Mouse (Mus musculus) small intestine, adult 2 months (tissue): ENCODE measurements around the gene Vpreb3.

Experiments used
- CTCF ChIP-seq: fragments of 200-500 bp; IDR thresholded peaks from 2 replicates; pipeline ENCODE4 v1.5.1; 2012; ENCODE audit warnings: low read depth, mild to moderate bottlenecking, control low read depth, inconsistent platforms, low read length, moderate library complexity, mixed read lengths; ENCODE audit not compliant: insufficient replicate concordance, insufficient read length; ENCODE audit errors: extremely low read depth
- POLR2A ChIP-seq: fragments of 200-500 bp; IDR thresholded peaks from 2 replicates; pipeline ENCODE4 v1.6.1; 2012; ENCODE audit warnings: low read depth, mild to moderate bottlenecking, control low read depth, inconsistent platforms, low read length, moderate library complexity

DNA sequence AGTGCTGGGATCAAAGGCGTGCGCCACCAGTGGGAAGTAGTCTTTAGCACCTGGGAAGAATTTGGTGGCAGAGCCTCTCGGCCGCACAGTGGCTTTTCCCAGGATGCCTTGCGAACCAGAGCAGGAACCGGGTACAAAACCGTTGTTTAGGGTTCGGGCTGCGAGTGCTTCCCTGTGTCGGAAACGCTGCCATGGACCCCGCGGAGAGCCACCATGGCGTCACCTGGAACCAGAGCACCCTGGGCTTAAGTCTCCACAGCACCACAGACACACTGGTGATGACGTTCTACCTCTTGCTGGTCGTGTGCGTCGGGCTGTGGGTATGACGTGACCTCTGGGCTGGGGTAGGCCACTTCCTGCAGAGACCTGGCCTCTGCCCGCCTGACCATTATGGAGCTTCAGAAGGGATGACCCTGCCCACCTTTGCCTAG lies 11.5 kb downstream of the Vpreb3 start, which contains the start of gene Gm5134:
- TF ChIP-seq CTCF, result no peak
- no peak for TF ChIP-seq POLR2A
